8 mouse cellular contexts compared by ENCODE assay signal in the genomic region with DNA sequence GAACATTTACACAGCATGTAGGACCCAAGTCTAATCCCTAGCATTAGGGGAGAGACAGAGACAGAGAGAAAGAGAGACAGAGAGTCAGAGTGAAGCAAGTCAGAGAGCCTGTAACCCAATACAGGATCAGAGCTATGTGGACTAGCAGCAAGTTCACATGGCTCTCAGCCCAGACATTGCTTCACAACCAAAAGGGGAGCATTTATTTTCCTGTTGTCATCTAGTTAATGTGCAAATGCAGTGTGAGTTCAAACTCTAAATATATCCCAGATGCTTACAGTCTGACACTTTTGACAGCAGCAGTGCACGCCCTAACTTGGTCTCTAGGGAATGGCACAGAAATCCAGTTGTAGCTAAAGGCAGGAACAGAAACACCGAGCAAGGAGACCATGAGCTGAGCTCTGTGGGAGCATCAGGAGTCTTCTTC. TPM values are rescaled to one million over a fixed set of nuclear protein-coding genes. Genes with fewer than 3 reads are reported as not detected.
A peak's percentile ranks its signal among the peaks of the same experiment; 100 is the strongest.
DNase-seq lines count a peak whose midpoint lies in the region; ATAC-seq and TF ChIP-seq lines count a peak whose summit lies in the region.

No protein-coding gene starts in this region.

- H3K4me3 ChIP-seq in embryonic facial prominence, embryonic 10.5 days, result no peak overlapping the region
- no peak overlapping the region for H3K4me3 ChIP-seq in heart, embryonic 16.5 days (ENCODE audit: low read length)
- no peak overlapping the region for H3K4me3 ChIP-seq in liver, postnatal 0 days (ENCODE audit: low read depth, low read length)
- no peak overlapping the region for H3K4me3 ChIP-seq in hindbrain, embryonic 12.5 days

- CTCF ChIA-PET in Patski (lab: Charles Lee), result interaction anchor here (1.0 kb wide), 1 partner anchor 10 kb away, joined by 3 read pairs; no protein-coding TSS in a partner anchor

- peaks cover 19% of the 10 kb centered on the region for H3K4me1 ChIP-seq in embryonic facial prominence, embryonic 10.5 days
- peaks cover 25% of the 10 kb centered on the region for H3K4me1 ChIP-seq in heart, embryonic 16.5 days (ENCODE audit: control insufficient read depth, insufficient read depth, low read length)
- peaks cover 18% of the 10 kb centered on the region for H3K4me1 ChIP-seq in liver, postnatal 0 days (ENCODE audit: insufficient read depth)
- 0 out of 2 replicates have a peak, but pooled peaks cover 3% of the 10 kb centered on the region for H3K4me1 ChIP-seq in hindbrain, embryonic 12.5 days

- H3K27me3 ChIP-seq in Patski, result no peaks in the 10 kb centered on the region
- no peaks in the 10 kb centered on the region for H3K27me3 ChIP-seq in embryonic facial prominence, embryonic 10.5 days (replicated peaks; ENCODE audit: low read depth, poor library complexity, severe bottlenecking)
- H3K27me3 ChIP-seq in heart, embryonic 16.5 days (ENCODE audit: control insufficient read depth, insufficient read depth, low read length), result no peaks in the 10 kb centered on the region
- no peaks in the 10 kb centered on the region for H3K27me3 ChIP-seq in liver, postnatal 0 days (ENCODE audit: insufficient read depth, low read length)
- no peaks in the 10 kb centered on the region for H3K27me3 ChIP-seq in hindbrain, embryonic 12.5 days

- peak; percentile 84 for ATAC-seq in Patski
- ATAC-seq in heart, embryonic 16.5 days (replicated peaks; ENCODE audit: extremely low read depth, insufficient read depth, low FRiP score), result peak; percentile 89
- ATAC-seq in liver, postnatal 0 days, result peak; percentile 91
- ATAC-seq in hindbrain, embryonic 12.5 days (ENCODE audit: low FRiP score), result no peak

- 55% methylated on average over 2 of the region's 2 CpGs for WGBS in embryonic facial prominence, embryonic 10.5 days
- 8% methylated on average over 2 of the region's 2 CpGs for WGBS in heart, embryonic 16.5 days
- WGBS in liver, postnatal 0 days (ENCODE audit: insufficient replicate concordance), result 36% methylated on average over 2 of the region's 2 CpGs
- WGBS in hindbrain, embryonic 12.5 days, result 57% methylated on average over 2 of the region's 2 CpGs

- H3K27ac ChIP-seq in embryonic facial prominence, embryonic 10.5 days (replicated peaks), result 0 out of 2 replicates have a peak overlapping the region, but pooled peaks have one; percentile 20
- H3K27ac ChIP-seq in heart, embryonic 16.5 days (ENCODE audit: low read length), result peak overlapping the region; percentile 95
- H3K27ac ChIP-seq in liver, postnatal 0 days (ENCODE audit: low read depth), result peak overlapping the region; percentile 88
- no peak overlapping the region for H3K27ac ChIP-seq in hindbrain, embryonic 12.5 days

- peak overlapping the region; percentile 32 for H3K9ac ChIP-seq in heart, embryonic 16.5 days (ENCODE audit: low read length)
- no peak overlapping the region for H3K9ac ChIP-seq in liver, postnatal 0 days (replicated peaks)
- H3K9ac ChIP-seq in hindbrain, embryonic 12.5 days, result no peak overlapping the region

- POLR2A ChIA-PET in Patski (lab: Charles Lee), result interaction anchor here (0.6 to 1.5 kb wide), 4 partner anchors 11 to 44 kb away, joined by 3 read pairs; partner anchors contain the start of gene Zcchc10

- no peaks in the 10 kb centered on the region for H3K36me3 ChIP-seq in embryonic facial prominence, embryonic 10.5 days (replicated peaks)
- no peaks in the 10 kb centered on the region for H3K36me3 ChIP-seq in heart, embryonic 16.5 days (ENCODE audit: control insufficient read depth, insufficient read depth)
- no peaks in the 10 kb centered on the region for H3K36me3 ChIP-seq in liver, postnatal 0 days (replicated peaks; ENCODE audit: insufficient read depth, low read length)
- no peaks in the 10 kb centered on the region for H3K36me3 ChIP-seq in hindbrain, embryonic 12.5 days

- TF ChIP-seq CTCF in Patski (IDR thresholded peaks at IDR 0.05), result no peak
- no peak for TF ChIP-seq CTCF in liver, postnatal 0 days (IDR thresholded peaks at IDR 0.05; ENCODE audit: low read depth)

- no peak overlapping the region for H3K4me2 ChIP-seq in heart, embryonic 16.5 days (ENCODE audit: low read depth, low read length)
- H3K4me2 ChIP-seq in liver, postnatal 0 days (ENCODE audit: low read depth, low read length), result no peak overlapping the region
- no peak overlapping the region for H3K4me2 ChIP-seq in hindbrain, embryonic 12.5 days (replicated peaks)

- no peak for TF ChIP-seq EP300 in liver, postnatal 0 days (IDR thresholded peaks at IDR 0.05; ENCODE audit: low read depth)

- in situ Hi-C loops in Patski (cut with MboI; ENCODE audit: low pct_unique_long_range_greater_than_20kb), result no loop called here

- peak; percentile 75 for DNase-seq in Patski (ENCODE audit: low read depth, low spot score)
- no peak for DNase-seq in embryonic facial prominence, embryonic 10.5 days (ENCODE audit: low spot score)
- peak; percentile 72 for DNase-seq in liver, postnatal 0 days
- DNase-seq in urinary bladder, postnatal 25 days (ENCODE audit: low spot score), result peak; percentile 56
- no peak for DNase-seq in layer of hippocampus, postnatal 36 days
- DNase-seq in cerebellum, postnatal 25 days, result no peak

- H3K9me3 ChIP-seq in embryonic facial prominence, embryonic 10.5 days, result no peaks in the 10 kb centered on the region
- no peaks in the 10 kb centered on the region for H3K9me3 ChIP-seq in heart, embryonic 16.5 days (replicated peaks; ENCODE audit: control insufficient read depth, low read length)
- no peaks in the 10 kb centered on the region for H3K9me3 ChIP-seq in liver, postnatal 0 days (ENCODE audit: low read length)
- H3K9me3 ChIP-seq in hindbrain, embryonic 12.5 days (replicated peaks), result no peaks in the 10 kb centered on the region

RNA-seq across cellular contexts. Expression of gene Hspa4, which starts 8.6 kb away (rescaled TPM):
- polyA plus RNA-seq in Patski (2021), result 190 TPM
- polyA plus RNA-seq in embryonic facial prominence, embryonic 10.5 days (2016; fragmentation: Nextera tagmentation; extraction: Ambion mirVana), result 130 and 136 TPM in 2 replicates
- polyA plus RNA-seq in heart, embryonic 16.5 days (2015; fragmentation: Nextera tagmentation; extraction: Ambion mirVana), result 66.6 and 72.8 TPM in 2 replicates
- 37.4 and 41.4 TPM in 2 replicates for polyA plus RNA-seq in liver, postnatal 0 days (2015; fragmentation: Nextera tagmentation; extraction: Ambion mirVana)
- polyA plus RNA-seq in hindbrain, embryonic 12.5 days (2016; fragmentation: Nextera tagmentation; extraction: Ambion mirVana), result 80.7 and 85.8 TPM in 2 replicates
- total RNA-seq in layer of hippocampus, postnatal 36 days (2021), result 100 to 1,000 TPM; 182 to 194 TPM

RNA-seq across cellular contexts. Expression of gene Zcchc10, which starts 15.6 kb away (rescaled TPM):
- polyA plus RNA-seq in Patski (2021), result 14.4 TPM
- polyA plus RNA-seq in embryonic facial prominence, embryonic 10.5 days (2016; fragmentation: Nextera tagmentation; extraction: Ambion mirVana), result 29.2 and 30.4 TPM in 2 replicates
- 12.8 and 16.7 TPM in 2 replicates for polyA plus RNA-seq in heart, embryonic 16.5 days (2015; fragmentation: Nextera tagmentation; extraction: Ambion mirVana)
- polyA plus RNA-seq in liver, postnatal 0 days (2015; fragmentation: Nextera tagmentation; extraction: Ambion mirVana), result 6.0 and 7.4 TPM in 2 replicates
- 17.4 and 18.4 TPM in 2 replicates for polyA plus RNA-seq in hindbrain, embryonic 12.5 days (2016; fragmentation: Nextera tagmentation; extraction: Ambion mirVana)
- total RNA-seq in layer of hippocampus, postnatal 36 days (2021), result 10 to 100 TPM in 1 of 2 experiments, 1 to 10 TPM in 1; 9.6 to 10.7 TPM

RNA-seq across cellular contexts. Expression of gene Aff4, which starts 41.7 kb away (rescaled TPM):
- polyA plus RNA-seq in Patski (2021), result 73.6 TPM
- polyA plus RNA-seq in embryonic facial prominence, embryonic 10.5 days (2016; fragmentation: Nextera tagmentation; extraction: Ambion mirVana), result 37.5 and 42.7 TPM in 2 replicates
- polyA plus RNA-seq in heart, embryonic 16.5 days (2015; fragmentation: Nextera tagmentation; extraction: Ambion mirVana), result 23.0 and 31.7 TPM in 2 replicates
- polyA plus RNA-seq in liver, postnatal 0 days (2015; fragmentation: Nextera tagmentation; extraction: Ambion mirVana), result 9.1 and 12.4 TPM in 2 replicates
- polyA plus RNA-seq in hindbrain, embryonic 12.5 days (2016; fragmentation: Nextera tagmentation; extraction: Ambion mirVana), result 83.2 and 97.8 TPM in 2 replicates
- 100 to 1,000 TPM; 228 to 265 TPM for total RNA-seq in layer of hippocampus, postnatal 36 days (2021)

Comparison
In these comparisons a context has a peak if more than half of its experiments do, and no peak if none do; other contexts are left out.
1. DNase-seq: peak in Patski (single experiment), liver, postnatal 0 days (single experiment) and urinary bladder, postnatal 25 days (single experiment); none in embryonic facial prominence, embryonic 10.5 days (single experiment), layer of hippocampus, postnatal 36 days (0 of 2) and cerebellum, postnatal 25 days (0 of 2).